Mouse (Mus musculus): ENCODE measurements around the gene Il17ra.

GRCm38 (mm10) chr6:120508645-120509044 is 45.6 kb downstream of the Il17ra start:
- TF ChIP-seq POLR2A (IDR thresholded peaks at IDR 0.05; ENCODE audit: extremely low read depth, insufficient read depth, low read length) (no peak), CTCF (IDR thresholded peaks at IDR 0.05; ENCODE audit: low read depth, low read length) (no peak)
